Mouse (Mus musculus) left cerebral cortex, postnatal 4 days (tissue): Measurements from ENCODE around the gene Zmiz1. TPM values are rescaled to one million over a fixed set of nuclear protein-coding genes. Genes with fewer than 3 reads are reported as not detected.

Experiments used
- DNase-seq: peaks from one replicate; pipeline ENCODE4 v3.0.0-alpha.2; 2022
- intact Hi-C: fragments of 180-260 bp; cut with DNase I; formaldehyde crosslinking; loops from one replicate; pipeline ENCODE4 v1.15.1; 2025
- total RNA-seq, 2 experiments: library from RNA; stranded (reverse); gene quantifications; 2 replicates each; pipeline ENCODE4 v1.2.3; 2021

Zmiz1 gene
- total RNA-seq, 2 experiments from 2014 or later: 149 to 152 TPM

DNA sequence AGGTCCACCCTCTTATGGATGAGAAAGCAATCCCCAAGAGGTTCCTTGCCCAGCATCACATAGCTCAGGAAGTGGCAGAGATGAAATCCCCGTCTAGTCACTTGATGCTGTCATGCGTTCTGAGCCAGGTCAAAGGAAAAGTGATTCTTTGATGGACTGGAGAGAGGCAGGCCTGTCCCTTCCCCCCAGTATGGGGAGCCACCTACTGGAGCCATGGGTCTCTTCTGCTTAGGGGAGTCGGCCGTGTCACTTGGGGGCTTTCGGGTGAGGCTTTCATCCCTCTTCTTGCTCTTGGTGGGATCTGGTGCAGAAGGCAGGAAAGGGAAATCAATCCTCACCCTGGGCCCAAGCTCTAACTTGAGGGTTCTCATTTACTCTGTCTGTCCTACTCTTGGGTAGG is 71.8 kb downstream of the Zmiz1 start:
- no peak for DNase-seq
- intact Hi-C loops: no loop called here

DNA sequence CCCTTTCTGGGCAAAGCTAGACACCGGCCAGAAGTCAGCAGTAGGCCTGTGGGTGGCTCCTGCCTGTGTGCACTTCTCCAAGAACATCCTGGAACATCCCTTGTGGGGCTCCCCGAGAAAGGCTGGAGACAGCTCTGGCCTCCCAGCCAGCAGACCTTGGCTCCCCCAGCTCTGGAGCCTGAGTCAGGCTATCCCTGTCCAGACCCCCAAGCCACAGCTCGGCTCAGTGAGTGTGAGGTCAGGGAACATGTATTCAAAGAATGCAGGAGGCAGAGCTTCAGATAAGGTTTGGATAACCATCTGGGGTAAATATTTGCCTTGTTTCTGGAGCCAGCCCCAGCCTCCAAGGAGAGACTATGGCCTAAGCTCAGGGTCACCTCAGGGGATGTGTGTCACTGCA is 74.0 kb downstream of the Zmiz1 start:
- DNase-seq: no peak
- intact Hi-C loops: no loop called here

DNA sequence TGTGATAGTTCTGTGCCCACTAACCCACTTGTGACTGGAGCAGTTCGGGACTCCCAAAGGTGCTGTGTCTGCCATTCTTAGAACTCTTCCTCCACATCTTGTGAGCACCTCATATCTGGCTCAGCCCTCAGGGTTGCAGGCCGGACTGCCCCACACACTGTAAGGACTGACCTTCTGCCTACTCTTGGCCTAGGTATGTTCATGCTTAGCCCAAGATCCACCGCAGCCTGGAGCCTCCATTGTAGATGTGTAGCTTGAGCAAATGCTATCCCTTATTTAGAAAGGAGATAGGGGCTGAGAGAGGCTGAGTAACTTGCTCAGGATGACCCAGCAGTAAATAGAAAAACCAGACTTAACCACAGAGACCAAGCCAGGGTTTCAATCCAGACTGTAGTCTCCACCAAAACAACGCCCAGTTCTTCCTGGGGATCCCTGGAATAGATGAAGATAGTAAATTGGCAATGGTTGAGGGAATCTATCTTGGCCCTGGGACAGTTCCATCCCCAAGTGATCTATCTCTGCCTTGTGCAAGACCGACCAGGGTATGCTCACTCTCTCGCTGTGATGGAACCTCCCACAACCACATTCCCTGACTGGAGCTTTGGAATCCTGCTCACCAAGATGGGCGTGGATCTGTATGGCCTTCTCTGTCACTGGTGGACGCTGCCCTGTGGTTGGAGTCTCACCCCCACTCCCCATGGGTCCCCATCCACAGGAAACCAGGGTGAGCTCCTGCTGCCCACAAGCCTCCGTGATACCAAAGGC is 74.8 kb downstream of the Zmiz1 start:
- no peak for DNase-seq
- intact Hi-C loops: no loop called here

DNA sequence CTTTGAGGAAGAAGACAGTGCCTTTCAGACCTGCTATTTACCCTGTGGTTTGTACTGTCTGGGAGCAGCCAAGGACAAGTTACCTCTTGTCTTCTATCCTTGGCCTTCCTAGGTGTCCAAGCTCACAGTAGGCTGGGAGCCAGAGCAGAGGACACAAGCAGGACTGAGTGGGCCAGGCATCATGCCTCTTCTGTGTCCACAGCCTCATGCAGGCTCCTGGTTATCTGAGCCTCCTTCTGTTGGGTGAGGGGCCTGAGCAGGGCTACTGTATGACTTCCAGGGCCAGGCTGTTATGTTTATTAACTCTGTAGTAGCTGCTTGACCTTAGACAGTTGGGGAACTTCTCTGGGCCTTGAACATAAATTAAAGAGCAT is 75.4 kb downstream of the Zmiz1 start:
- DNase-seq: no peak
- intact Hi-C loops: no loop called here

DNA sequence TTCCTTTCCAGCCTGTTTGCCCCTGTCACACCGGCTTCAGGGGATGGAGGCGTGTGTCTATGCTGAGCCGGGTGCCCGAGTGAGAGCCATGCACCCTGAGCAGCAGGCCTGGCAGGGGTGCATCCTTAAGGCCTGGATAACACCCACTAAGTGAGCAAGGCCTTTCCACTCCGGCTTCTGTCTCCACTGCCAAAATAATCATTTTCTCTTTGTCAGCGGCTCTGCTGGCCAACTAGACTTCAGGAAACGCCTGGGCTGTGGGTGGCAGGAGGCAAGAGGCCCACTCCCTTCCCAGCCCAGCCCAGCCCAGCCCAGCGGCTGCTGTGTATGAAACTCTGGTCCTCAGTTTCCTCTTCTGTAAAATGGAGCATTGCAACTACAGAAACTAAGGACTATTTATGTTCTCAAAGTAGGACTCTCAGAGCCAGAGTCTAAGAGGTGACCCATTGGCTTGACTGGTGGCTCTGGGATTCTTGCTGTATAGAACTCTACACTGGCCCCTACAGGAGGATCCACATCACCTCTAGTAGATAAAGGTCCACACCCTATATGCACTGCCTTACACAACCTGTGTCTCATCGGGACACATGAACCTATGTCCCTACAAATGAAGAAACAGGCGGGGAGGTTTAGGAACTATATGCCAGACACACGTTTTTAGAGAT is 76.1 kb downstream of the Zmiz1 start:
- intact Hi-C loops: no loop called here
- DNase-seq: no peak

DNA sequence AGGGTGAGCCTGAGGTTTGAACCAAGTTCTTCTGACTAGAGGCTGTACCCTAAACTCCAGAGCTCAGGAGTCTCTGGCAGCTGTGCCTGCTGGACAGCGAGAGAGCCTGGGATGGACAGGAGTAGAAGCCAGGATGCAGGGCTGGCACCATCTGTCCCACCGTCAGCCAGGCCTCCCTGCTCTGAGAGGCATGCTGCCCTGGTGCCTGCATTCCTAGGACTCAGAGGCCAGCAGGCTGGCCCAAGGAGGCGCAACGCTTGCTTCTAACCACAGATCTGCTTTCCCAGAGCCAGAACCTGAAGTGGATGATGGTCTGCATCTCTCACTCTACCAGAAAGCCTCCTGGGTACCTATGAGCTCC is 76.6 kb downstream of the Zmiz1 start:
- intact Hi-C loops: no loop called here
- DNase-seq: peak; percentile 66

DNA sequence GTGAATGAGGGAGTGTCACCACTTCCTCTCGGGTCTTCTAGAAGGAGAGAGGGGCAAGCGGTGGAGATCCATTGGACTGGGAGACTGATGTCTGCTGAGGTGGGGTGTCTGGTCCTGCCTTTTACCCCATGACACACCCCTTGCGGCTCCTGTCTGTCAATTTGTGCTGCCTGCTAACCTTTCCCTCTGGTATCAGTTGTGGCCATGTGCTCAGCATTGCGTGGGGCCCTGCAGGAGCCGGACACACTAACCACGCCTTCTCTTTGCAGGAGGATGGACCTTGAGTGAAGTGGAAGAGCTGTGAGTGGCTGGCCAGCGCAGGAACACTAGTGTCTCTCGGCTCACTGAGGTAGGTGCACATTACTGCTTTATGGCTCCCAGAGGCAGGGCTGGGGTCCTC is 77.5 kb downstream of the Zmiz1 start:
- DNase-seq: no peak
- intact Hi-C loops: no loop called here

DNA sequence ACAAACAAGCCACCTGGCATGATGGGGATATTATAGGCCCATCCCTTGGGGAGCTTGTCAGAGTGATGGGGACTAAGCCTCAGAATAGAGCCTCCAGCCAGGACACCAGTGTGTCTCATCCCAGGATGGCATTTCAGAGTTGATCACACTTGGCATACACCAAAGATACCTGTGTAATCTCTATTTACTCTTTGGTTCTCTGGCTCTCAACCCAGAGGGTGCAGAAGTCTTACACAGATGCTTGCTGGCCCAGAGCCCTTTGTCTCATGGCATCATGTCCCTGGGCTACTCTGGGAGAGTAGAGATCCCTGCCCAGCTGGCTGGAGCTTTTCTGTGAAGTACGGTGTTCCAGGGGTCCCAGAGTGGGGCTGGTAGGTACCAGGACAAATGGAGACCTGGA is 78.4 kb downstream of the Zmiz1 start:
- intact Hi-C loops: no loop called here
- no peak for DNase-seq

DNA sequence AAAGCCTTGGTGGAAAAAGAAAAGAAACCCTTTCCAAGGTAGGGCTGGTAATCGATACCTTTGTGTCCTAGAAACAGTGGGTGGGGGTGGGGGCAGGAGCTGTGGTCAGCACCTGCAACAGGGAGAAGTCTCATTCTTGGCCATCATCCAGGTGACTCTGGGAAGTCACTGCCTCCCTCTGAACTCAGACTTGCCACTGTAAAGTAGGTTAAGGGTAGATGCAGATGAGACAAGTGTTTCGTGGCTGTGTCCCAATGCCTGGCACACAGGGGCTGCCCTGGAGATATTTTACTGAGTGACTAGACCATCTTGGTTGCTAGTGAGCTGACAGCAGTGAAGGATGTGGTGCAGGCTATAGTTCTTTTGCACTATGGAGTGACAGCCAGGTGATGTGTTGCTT is 79.5 kb downstream of the Zmiz1 start:
- intact Hi-C loops: no loop called here
- DNase-seq: no peak

DNA sequence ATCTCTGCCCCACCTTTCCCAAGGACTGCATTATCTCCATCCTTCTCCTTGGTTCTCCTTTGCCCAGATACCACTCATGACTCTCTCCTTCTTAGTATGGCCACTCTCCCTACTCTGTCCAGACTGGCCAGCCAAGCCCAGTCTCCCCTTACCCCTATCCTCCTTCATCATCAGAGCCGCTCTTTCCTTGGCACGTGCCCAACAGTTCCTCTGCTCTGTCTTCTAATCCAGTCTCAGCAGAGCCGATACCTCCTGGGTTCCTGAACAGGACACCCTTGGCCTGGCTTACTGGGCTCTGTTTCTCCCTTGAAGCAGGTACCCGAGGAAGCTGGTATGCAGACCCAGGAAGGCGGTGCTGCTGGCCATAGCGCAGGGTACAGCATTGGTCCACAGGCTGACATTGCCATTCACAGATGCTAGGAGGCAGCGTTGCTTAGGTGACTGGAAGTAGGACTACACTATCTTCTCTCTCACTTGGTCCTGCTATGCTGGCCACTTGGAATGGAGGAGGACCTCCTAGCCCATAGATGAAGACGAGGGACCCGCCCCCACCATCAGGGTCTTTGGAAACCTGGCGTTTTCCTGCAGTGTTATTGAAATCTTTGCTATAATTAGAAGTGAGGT is 80.6 kb downstream of the Zmiz1 start:
- intact Hi-C loops: loop anchor here (10.0 kb wide), 1 partner anchor 75 kb away; no protein-coding TSS in a partner anchor
- DNase-seq: no peak

DNA sequence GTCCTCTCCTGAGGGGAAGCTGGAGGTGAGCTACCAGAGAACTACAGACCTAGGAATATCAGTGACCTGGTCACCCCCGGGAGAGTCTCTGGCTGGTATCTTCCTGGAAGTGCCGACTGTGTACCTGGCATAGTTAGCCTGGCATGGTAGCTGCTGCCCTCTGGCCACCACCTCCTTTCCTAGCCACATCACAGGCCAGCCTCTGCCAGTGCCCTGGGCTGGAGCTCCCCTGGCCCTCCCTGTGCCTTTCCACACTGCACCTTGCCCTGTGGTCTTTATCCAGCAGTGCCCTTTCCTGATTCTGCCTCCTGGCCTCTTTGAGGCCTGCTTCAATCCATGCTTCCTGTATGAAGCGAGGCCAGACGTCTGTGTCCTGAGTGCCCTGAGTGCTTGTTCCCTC is 81.2 kb downstream of the Zmiz1 start:
- no peak for DNase-seq
- intact Hi-C loops: loop anchor here (10.0 kb wide), 1 partner anchor 75 kb away; no protein-coding TSS in a partner anchor

DNA sequence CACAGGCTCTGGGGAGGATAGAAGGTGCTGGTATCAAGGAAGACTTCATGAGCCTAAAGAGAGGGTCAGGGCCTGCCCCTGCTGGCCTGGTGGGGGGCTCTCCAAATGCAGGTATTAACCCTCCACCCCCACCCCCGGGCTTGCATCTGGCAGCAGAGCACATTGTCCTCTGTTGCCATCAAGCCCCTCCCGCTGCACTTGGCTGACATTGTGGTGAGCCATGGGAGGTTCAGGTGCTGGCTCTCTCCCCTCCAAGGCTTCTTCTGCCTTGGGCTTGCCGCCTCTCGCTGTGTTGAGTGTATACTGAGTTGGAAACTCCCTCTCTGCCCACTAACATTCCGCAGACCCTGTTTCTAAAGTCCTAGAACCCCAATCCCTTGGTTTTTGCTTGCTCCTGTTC is 82.2 kb downstream of the Zmiz1 start:
- intact Hi-C loops: loop anchor here (10.0 kb wide), 1 partner anchor 76 kb away; no protein-coding TSS in a partner anchor
- DNase-seq: no peak

DNA sequence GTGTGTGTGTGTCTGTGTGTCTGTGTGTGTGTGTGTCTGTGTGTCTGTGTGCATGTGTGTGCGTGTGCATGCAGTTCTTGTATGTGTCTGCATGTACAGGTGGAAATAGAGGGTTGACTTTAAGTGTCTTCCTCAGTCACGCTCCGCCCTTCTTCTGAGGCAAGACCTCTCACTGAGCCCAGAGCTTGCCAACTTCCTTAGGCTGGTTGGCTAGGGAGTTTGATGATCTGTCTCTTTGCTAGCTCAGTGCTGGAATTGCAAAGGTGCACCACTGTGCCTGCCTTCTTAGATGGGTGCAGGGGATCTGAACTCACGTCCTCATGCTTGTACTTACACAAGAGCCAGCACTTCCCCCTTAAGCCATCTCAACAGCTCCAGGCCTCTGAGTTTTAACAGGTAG is 84.1 kb downstream of the Zmiz1 start:
- intact Hi-C loops: loop anchor here (10.0 kb wide), 1 partner anchor 78 kb away; no protein-coding TSS in a partner anchor
- DNase-seq: no peak

DNA sequence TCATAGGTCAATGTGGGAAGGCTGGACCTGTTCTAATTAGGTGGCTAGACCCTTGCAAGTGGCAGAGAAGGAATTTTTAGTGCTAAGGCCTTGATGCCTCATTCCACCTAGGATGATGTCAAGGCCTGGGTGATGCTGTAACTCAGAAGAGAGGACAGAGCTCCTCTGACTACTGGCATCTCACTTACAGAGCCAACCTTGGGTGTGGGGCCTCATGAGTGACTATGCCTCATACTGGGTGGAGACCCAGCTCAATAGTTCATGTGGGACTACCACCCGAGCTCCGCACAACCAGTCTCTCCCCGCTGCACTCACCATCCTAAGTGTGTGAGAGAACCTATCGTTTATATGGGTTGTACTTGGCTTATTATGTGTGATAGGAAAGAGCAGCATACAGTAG is 84.9 kb downstream of the Zmiz1 start:
- intact Hi-C loops: loop anchor here (10.0 kb wide), 1 partner anchor 79 kb away; no protein-coding TSS in a partner anchor
- DNase-seq: no peak

DNA sequence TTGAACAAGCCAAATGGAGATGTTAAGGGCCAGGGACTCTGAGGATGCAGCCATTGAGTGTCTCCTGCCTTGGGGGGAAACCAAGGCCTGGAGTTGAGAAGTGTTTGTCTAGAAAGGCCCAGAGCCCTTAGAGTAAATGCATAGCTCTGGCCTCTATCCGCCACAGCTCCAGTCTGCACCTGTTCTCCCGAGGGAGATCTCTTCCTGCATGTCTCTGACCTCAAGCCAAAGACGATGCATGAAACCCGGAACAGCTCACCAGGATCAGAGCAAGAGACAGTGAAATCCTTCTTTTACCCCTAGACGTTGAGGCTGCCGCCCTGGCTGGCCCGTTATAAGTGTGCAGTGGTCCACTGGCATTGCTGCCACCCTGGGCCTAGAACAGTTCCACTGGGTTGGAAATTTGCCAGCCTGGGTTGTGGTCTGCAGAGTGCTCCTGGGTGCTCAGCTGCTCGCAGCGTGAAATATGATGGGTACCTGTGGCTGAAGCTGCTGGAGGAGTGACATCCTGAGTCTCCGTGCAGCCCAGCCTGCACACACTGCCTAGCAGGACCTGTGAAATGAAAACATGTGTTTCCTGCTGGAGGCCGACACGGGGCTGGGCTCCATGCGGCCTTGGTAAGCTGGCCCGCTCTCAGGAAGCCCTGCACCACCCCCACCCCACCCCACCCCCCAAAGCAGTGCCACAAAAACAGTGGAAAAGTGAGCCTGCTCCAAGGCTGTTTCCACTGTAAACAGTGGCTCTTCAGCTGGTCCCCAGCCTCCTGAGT is 88.1 kb downstream of the Zmiz1 start:
- DNase-seq: peak; percentile 56
- intact Hi-C loops: loop anchor here (10.0 kb wide), 1 partner anchor 82 kb away; no protein-coding TSS in a partner anchor

DNA sequence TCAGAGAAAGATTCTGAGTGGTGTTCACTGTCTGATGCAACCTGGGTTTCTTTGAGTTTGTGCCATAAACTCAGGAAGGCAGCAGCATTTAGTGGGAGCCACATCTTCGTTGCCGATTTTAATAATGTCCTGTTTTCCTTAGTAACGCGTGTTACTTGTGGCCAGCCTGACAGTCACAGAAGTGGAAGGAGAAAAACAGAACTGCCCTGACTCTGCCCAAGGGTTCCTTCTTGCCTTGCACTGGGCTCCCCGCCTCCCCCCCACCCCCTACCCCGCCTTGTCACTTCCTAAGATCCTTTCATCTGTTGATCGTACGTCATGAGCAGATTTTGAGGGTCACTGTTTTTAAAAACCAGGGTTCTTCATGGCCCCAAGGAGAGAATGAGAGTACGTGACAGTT is 88.9 kb downstream of the Zmiz1 start:
- no peak for DNase-seq
- intact Hi-C loops: loop anchor here (10.0 kb wide), 1 partner anchor 83 kb away; no protein-coding TSS in a partner anchor

DNA sequence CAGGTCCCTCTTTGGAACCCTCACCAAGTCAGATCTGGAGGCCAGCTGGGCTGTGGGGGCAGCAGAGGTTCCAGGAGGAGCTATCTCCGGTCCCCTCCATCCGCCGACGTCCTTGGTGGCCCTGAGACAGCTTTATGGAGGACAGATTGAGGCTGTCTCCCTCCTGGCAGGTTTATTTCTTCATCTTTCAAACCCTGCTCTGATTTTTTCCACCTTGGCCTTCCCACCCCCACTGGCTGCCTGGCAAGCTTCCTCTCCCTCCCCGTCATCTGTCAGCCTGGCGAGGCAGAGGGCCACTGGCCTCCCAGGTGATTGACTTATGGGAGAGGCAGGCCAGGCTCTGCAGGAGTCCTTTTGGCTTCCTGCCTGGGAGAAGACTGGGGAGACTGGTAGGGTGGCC is 89.7 kb downstream of the Zmiz1 start:
- DNase-seq: peak; percentile 92
- intact Hi-C loops: loop anchor here (10.0 kb wide), 1 partner anchor 84 kb away; no protein-coding TSS in a partner anchor

DNA sequence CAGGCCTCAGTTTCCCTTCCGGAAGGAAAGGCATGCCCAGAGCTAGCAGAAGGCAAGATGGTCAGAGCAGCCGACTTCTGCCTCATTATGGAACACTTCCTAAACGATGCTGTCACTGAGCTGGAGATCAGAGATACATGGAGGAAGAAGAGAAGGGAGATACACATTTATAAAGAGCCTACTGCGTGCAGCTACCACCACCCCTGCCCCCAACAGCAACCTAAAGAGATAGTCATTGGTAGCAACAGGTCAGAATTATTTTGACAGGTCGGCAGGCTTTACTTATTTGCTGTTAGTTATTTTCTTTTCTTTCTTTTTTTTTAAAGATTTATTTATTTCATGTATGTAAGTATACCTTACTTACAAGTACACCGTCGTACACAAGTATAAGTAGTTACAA is 90.1 kb downstream of the Zmiz1 start:
- no peak for DNase-seq
- intact Hi-C loops: loop anchor here (10.0 kb wide), 1 partner anchor 84 kb away; no protein-coding TSS in a partner anchor

DNA sequence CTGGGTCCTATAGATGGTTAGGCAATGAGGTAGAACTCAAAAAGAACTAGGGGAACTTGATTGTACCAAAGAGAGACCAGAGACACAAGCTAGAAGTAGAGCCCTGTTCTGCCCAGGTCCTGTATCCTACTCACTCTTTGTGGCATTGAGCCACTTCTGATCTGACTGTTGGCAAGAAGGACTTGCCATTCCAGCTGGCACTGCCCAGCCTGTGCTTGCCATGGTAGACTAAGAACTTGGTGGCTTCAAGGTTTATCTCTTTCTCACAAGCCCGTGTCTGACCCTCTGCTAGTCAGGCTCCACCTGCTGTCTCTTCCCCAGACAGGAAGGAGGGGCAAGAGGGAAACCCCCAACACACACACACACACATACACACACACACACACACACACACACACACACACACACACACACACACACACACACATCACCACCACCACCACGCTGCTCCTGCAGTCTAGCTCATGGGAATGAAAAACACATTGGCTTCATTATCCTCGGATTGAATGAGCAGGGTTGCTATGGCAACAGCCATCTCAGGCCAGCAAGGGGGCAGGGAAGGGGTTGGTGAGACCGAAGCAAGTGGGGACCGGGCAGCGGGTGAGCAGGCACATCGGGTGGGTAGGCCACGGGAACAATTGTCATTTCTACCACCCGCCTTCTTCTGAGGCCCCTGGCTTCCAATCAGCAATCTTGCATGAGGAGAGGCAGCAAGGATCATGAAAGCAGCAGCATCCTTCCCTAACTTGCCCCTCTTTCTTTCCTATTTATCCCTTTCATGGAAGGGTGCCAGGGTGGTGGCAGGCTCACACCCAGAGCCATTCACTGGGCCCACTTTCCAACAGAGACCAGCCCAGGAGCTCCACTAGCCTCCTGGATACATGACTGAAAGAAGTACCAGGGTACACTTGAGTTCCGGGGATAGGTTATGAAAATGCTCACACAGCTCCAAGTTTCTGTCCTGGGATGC is 91.2 kb downstream of the Zmiz1 start:
- intact Hi-C loops: loop anchor here (10.0 kb wide), 1 partner anchor 85 kb away; no protein-coding TSS in a partner anchor
- DNase-seq: peak; percentile 89

DNA sequence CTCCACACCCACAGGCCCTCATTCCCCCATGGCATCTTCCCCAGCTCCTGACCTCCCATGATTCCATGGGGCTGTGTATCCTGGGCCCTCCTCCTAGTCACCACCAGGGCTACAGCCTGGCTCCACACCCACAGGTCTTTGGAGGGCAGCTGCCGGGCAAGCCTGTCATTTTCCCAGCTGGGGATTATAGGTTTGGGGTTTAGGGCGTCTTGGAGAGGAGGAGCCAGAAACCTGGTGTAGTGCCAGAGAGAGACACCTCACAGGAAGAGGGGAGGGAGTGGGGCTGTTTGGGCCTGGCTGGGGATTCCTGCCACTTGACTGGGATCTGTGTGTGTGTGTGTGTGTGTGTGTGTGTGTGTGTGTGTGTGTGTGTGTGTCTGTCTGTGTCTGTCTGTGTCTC is 92.7 kb downstream of the Zmiz1 start:
- no peak for DNase-seq
- intact Hi-C loops: no loop called here
